Mouse (Mus musculus) E14TG2a.4 (cell line): ENCODE measurements around the gene Hacd2.

Experiments
- CTCF ChIP-seq: conservative IDR thresholded peaks from 2 replicates; pipeline ENCODE4 v1.5.1; 2014; ENCODE audit warnings: low read length
- NANOG ChIP-seq: IDR thresholded peaks from 2 replicates; pipeline ENCODE4 v1.6.1; 2014; ENCODE audit warnings: borderline replicate concordance, low read length, mixed read lengths
- POU5F1 ChIP-seq: IDR thresholded peaks from 2 replicates; pipeline ENCODE4 v1.6.1; 2014; ENCODE audit warnings: low read length, borderline replicate concordance

DNA sequence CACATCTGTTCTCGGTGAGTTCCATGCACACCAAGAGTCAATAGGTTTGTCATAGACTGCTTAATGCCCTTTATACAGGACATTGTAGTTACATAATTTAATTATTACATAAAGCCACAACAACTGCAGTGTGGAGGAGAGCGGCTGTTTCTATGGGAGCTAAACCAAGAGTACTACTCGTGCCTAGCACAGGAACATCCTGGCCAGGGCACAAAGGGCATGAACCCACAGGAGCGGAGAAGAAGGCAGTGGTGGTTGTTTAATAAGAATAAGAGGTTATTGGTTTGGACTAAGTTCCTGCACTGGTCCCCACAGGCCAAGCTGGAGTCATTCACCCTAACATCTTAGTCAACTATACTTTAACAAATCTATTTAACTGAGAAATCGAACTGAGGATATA lies 16.0 kb upstream of the Hacd2 start:
- TF ChIP-seq CTCF (no peak), POU5F1 (no peak), NANOG (no peak)
